Mouse (Mus musculus): ENCODE data around the gene Slc15a4. TPM values are rescaled to one million over a fixed set of nuclear protein-coding genes. Genes with fewer than 3 reads are reported as not detected.

Gene Slc15a4
- 20.1 and 20.7 TPM in 2 replicates for polyA plus RNA-seq (2015; fragmentation: Nextera tagmentation; extraction: Ambion mirVana)

DNA sequence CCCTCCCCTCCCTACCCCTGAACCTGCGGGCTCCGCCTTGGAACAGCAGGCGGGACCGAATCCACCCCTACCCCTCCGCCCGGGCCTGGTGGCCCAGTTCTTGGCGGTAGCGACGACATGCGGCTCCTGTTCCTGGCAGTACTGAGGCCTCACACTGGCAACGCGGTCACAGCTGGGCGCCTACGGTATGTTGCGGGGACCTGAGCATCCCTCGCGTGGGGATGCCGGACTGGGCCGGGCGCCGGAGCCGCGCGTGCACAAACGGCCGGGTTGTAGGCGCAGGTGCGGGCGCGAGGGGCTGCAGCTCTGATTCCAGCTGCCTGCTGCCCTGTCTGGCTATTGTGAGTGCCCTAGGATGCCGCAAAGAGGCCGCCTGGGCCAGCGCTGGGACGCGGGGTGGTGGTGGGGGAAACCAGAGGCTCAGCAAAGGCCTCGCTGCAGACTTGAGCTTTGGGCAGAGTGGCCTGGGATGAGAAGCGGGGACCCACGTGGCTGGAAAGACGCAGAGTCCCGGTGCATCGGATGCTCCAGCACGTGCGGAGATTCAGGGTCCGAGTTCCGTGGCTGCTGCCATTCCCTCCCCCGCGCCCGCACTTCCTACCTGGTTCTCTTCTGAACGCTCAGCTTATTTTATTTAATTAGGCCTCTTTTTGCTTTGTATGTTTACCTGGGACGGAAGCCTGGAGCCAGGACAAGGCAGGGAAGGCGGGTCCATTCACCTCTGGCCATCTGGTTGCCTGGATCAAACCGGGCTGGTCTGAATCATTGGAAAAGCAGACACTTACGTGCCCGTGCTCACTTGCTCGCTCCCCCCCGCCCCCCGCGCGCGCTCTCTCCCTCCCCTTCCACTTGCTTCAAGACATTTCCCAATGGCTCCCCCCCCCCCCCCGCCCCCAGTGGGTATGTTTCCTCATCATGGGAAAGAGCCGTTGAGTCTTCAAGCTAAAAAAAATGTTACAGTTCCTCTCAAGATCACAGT lies at the start of gene Slc15a4, which contains the start of gene Glt1d1:
TSS of gene Slc15a4 (minus strand) at position 731 of the 979 bp plus-strand sequence.
TSS of gene Glt1d1 (plus strand) at position 96 of the 979 bp plus-strand sequence.
- no peak for DNase-seq (ENCODE audit: low spot score)

DNA sequence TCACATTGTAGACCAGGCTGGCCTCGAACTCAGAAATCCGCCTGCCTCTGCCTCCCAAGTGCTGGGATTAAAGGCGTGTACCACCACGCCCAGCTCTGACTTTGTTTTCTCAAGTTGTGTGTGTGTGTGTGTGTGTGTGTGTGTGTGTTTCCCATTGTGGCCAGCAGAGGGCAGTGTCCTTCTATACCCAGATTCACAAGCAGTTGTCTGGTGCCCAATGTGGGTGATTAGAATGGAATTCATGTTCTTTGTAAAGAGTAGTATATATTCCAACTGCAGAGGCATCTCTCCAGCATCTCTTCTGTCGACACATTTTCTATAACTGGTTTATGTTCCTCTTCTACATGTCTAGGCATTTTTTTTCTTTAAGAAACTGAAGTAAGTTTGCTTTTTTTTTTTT lies 45.8 kb upstream of the Slc15a4 start:
- no peak for DNase-seq (ENCODE audit: low spot score)

DNA sequence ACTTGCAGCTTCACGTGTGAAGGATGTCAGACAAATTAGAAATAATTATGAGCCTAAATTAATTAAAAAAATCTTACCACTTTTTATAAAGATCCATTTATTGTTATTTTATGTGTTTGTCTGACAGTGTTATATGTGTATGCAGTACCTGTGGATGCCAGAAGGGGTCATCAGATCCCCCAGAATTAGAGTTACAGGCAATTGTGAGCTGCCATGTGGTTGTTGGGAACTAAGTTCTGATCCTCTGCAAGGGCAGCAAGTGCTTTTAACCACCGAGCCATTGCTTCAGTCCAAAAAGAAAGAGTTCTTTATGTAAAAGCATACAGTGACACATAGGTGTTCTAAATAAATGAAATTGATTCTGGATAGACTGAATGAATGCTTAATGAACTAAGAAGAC lies 44.9 kb upstream of the Slc15a4 start:
- no peak for DNase-seq (ENCODE audit: low spot score)

DNA sequence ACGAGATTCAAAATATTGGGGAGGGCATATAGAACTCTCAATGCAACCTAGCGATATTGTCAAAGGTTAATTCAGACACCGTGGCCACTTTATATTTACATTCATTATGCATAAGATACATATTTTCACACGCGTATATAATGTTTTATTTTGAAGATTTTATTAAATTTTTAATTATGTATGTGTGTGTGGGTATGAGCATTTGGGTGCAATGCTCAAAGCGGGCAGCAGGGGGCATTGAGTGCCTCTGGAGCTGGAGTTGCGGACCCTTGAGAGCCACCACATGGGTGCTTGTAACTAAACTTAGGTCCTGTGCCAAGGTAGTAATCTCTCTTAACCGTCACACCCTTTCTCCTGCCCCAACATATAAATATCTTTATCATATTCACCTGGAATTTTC lies 41.2 kb upstream of the Slc15a4 start:
- no peak for DNase-seq (ENCODE audit: low spot score)

DNA sequence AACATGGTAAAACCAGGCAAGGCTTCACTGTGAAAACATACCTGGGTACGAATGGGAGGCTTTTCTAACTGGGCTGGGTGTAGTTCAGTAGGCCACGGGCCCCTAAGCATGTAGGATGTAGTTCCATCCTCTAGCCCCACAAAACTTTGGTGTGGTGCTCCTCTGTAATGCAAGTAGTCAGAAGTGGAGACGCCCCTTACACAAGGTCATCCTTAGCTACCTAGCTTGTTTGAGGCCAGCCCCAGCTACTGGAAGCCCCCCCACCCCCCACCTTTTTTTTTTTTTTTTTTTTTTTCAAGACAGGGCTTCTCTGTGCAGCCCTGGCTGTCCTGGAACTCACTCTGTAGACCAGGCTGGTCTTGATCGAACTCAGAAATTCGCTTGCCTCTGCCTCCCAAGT lies 28.3 kb upstream of the Slc15a4 start:
- DNase-seq (ENCODE audit: low spot score), result no peak

DNA sequence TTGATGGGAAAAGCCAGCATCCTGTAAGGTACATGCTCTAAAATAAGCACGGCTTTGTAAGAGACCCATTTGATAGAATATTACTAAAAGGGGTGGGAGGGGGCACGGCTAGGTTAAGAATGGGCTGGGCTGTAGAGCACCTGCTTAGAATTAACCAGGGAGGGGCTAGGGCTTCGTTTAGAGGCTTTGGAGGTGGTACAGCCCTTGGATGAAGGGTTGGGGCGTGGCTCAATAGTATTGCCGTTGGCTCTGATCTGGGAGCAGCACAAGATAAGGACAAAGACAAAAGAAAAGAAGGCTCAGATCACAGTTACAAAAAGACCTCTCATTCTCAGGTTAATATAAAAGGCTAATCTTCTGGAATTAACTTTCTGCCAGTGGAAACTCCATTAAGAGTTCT lies 27.6 kb upstream of the Slc15a4 start:
- DNase-seq (ENCODE audit: low spot score), result no peak

DNA sequence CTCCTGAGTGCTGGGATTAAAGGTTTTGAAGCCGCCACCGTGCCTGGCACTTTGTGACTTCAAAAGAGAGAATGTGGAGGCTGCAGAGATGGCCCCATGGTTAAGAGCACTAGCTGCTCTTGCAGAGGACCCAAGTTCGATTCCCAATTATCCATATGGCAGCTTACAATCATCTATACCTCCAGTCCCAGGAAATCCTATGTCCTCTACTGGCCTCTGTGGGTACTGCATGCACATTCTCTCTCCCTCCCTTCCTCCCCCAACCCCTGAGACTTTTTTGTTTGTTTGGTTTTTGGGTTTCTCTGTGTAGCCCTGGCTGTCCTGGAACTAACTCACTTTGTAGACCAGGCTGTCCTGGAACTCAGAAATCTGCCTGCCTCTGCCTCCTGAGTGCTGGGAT lies 26.6 kb upstream of the Slc15a4 start:
- DNase-seq (ENCODE audit: low spot score), result no peak

DNA sequence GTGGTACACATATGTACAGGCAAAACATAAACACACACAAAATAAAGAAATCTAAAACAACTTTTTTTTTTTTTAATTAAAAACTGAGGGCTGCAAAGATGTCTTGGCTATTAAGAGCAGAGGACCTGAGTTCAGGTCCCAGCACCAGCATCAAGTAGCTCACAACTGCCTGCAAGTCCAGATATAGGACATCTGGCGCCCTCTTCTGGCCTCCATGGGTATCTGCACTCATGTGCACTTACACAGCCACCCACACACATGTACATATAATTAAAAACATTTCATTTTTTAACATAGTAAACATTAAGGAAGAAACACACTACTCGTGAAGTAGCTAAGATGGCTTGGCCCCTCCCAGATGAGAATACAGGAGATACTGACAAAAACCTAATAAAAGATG lies 25.6 kb upstream of the Slc15a4 start:
- no peak for DNase-seq (ENCODE audit: low spot score)

DNA sequence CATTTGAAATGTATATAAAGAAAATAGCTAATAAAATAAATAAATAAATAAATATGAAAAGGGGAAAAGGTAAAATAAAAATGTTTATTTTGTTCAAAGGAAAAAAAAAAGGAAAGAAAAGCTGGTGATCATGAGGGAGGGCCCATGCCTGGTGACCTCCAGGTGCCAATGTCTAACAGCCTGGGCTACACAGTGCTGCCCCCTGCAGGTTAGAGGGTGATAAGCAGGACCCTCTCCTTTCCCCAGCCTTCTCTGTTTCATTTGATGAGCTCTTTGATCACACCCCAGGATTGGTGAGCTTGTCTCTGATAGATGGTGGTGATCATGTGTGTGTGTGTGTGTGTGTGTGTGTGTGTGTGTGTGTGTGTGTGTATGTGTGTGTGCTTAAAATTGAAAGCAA lies 16.4 kb upstream of the Slc15a4 start:
- no peak for DNase-seq (ENCODE audit: low spot score)

DNA sequence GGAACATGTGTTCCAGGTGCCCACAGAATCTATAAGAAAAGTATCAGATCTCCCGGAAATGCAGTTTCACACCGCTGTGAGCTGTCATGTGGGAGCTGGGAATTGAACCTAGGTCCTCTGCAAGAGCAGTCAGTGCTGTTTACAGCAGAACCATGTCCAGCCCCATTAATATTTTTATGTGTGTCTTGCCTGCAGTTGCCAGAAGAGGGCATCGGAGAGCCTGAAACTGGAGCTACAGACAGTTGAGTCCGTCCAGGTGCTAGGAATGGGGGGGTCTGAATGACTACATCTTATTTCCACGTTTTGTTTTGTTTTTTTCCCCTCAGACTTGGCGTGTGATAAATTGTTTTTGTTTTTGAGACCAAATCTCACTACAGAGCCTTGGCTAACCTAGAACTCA lies 15.3 kb upstream of the Slc15a4 start:
- DNase-seq (ENCODE audit: low spot score), result no peak

DNA sequence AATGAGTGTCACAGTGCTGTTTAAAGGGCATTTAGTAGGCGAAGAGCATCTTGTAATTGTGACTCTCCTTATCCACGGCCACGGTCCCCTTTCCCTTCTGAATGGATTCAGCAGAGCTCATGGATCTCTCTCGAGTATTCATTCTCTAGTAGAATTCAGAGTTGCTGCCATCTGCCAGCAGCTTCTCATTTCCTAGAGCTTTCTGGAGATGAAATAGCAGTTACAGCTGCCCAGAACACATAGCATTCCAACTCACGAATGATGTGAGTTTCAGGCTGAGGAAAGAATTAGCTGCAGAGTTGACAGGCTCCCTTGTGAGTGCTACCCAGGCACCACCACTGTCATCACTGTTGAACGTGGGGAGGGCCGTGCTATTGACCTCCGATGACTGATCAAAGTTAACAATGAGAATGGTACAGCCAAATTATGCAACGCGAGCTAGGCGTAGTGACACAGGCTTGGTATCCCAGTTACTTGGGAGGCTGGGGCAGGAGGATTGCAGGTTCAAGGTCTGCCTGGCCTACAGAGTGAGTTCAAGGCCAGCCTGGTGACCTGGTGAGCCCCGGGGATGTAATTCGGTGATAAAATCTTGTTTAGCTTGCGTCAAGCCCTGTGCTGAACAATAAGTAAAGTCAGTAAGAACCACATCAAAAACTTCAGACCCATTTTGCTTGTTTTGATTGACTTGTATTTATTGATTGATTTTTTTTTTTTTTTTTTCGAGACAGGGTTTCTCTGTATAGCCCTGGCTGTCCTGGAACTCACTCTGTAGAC lies 8.7 kb upstream of the Slc15a4 start:
- no peak for DNase-seq (ENCODE audit: low spot score)

DNA sequence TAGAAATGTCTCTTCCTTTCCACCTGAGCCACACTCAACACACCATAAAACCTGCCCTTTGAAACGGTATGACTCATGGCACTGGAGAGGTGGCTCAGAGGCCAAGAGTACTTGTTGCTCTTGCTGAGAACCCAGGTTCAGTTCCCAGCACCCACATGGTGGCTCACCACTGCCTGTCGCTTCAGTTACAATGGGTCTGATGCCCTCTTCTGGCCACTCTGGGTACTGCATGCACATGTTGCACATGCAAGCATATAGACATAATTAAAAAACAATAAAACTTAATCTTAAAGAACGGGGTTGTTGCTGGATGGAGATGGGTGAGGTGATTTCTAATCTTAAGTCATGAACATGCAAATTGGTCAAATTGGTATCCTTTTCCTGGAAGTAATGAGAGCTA lies 7.7 kb upstream of the Slc15a4 start:
- DNase-seq (ENCODE audit: low spot score), result no peak

DNA sequence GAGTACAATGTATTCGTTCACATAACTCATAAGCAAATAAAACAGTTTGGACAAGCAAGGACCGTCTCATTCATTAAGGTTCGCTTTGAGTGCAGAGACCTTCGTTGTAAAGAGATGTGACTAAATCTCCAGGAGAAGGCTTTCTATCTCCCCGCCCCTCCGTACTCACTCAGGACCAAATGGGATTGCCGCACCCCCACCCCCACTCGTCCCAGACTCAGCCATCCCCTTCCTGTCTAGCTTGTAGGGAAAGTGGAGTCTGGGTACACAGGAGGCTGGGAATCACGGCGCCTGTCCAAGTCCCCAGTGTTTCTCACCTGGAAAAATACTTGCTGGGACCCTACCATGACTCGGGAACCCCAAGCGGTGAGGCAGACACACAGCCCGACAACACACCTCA lies 6.9 kb upstream of the Slc15a4 start:
- no peak for DNase-seq (ENCODE audit: low spot score)

DNA sequence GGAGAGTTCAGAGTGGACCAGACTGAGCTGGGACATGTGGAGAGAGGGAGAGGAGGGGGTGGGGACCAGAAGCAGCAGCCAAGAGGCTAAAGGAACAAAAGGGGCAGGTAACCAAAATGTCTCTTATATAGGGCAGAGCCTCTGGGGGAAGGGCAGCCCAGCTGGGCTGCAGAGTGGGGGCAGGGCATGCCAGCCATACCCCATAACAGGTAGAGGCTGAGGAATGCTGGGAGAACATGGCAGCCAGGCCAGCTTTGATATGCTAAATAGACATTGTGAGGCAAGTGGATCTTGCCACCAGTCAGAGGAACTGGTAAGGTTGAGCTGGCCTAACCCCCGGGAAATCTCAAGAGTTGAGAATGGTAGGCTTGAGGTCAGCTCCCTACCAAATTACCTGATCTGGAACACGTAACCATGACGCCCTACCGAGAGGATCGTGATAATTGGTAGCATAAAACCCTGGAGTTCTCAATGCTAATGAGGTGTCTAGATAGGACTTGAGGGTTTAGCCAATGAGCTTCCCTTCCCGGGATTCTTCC lies 6.4 kb upstream of the Slc15a4 start:
- no peak for DNase-seq (ENCODE audit: low spot score)

DNA sequence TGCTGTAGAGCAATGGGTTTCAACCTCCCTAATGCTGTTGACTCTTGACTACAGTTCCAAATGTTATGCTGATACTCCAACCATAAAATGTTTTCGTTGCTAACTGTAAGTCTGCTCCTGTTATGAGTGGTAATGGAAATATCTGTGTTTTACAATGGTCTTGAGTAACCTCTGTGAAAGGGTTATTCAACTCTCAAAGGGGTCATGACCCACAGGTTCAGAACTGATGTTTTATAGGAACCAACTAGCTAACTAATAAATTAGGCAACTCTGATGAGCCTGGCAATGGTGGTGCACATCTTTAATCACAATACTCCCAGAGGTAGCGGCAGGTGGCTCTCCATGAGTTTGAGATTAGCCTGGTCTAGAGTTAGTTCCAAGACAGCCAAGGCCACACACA lies 5.5 kb upstream of the Slc15a4 start:
- DNase-seq (ENCODE audit: low spot score), result no peak

DNA sequence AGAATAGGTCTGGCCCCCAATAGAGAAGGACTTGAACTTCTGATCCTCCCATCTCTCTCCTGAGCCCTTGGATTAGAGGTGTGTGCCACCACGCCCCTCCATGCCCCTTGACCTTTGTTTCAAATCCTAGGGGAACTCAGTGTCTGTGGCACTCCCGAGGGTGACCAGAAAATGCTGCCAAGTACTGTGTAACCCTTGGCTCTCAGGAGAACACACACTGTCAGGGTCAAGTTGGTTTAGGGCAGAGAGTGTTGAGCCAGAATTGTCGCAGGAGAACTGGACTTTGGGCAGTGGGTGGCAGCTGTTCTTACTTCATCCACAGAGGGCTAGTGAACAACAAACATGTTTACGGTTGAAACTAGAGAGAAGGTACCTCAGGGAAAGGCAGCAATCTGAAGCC lies 4.9 kb upstream of the Slc15a4 start:
- no peak for DNase-seq (ENCODE audit: low spot score)

DNA sequence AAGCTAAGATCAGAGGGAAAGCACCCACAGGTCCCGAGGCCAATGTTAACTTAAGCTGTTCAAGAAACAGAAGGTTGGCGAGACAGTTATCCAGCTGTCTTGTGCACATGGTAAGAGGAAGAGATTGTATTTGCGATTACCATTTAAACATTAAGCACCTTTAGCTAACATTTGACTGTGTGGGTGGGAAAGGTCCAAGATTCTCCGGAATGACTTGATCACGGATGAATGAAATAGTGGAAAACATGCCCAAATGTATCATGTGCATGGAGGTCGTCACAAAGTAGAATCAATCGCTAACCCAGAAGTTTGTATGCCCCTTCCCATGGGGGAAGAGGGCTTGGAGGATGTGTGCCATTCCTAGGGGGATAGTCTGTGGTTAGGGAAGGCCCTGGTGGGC lies 969 bp upstream of the Slc15a4 start:
- DNase-seq (ENCODE audit: low spot score), result no peak

DNA sequence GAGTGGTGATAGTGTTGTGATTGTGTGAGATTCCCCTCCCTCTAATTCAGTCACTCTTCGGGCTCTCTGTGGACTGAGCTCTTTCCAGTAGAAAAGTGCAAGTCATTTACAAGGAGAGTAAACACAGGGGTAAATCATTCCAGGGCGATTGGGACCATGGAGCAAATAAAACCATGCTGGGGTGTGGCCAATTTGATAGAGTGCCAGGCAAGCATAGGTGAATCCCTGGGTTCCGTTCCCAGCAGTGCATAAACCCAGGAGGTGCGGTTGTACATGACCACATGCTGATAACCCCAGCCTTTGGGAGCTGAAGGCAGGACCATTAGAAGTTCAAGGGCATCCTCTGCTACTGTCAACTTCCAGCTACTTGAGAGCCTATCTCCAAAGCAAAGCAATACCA lies 491 bp upstream of the Slc15a4 start:
- no peak for DNase-seq (ENCODE audit: low spot score)

DNA sequence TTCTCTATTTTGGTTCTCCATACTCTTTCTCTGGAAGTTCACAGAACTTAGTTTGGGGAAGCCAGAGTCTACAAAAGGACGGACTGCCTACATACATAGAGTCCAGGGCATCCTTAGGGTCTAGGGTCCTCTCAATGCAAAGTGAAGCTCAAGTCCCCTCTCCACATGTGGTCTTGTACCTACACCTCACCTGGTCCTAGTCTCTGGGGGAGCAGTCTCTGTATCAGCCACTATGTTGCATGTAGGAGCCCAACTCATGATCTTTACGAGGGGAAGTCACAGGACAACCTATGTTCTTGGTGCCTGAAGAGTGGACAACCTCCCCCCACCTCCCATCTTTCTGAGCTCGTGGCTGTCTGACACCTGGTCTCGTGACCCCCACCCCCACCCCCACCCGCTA lies 1.0 kb downstream of the Slc15a4 start:
- DNase-seq (ENCODE audit: low spot score), result no peak

DNA sequence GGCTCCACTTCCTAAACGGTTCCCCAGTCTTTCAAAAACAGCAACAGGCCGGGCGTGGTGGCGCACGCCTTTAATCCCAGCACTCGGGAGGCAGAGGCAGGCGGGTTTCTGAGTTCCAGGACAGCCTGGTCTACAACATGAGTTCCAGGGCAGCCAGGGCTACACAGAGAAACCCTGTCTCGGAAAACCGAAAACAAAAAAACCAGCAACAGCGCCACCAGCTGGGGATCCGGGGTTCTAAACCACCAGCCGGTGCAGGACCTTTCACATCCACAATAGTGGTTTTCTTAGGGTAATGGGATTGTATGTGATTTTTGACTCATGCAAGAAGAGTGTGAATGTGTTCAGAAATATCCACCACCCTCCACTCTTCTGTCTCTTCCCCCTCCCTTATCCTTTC lies 5.5 kb downstream of the Slc15a4 start:
- no peak for DNase-seq (ENCODE audit: low spot score)

DNA sequence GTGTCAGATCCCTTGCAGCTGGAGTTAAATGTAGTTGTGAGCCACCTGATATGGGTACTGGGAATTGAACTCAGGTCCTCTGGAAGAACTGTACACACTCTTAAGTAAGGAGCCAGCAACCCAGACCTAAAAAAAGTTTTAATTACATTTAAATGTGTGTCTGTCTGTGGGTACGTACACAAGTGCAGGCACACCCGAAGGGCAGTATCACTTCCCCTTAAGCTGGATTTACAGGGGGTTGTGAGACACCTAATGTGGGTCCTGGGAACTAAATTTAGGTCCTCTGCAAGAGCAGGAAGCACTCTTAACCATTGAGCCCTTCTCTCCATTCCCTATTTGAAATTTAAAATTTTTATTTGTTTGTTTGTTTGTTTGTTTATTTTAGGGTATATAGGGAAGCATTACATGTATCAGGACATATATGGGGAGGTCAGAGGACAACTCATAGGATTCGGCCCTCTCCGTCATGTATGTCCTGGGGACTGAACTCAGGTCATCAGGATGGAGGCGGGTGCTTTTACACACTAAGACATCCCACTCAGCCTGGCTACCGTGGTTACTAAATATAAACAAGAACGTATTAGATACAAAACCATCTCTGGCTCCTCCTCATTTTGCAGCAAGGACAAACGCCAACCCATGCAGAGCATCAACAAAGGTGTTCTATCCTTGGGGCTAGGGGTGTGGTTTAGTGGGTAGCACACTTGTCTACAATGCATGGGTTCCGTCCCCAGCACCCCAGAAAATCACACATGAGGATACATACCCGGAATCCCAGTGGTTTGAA lies 8.1 kb downstream of the Slc15a4 start:
- DNase-seq (ENCODE audit: low spot score), result no peak
